Mouse (Mus musculus) hindbrain, postnatal 0 days (tissue): ENCODE data around the gene Ccdc71. TPM values are rescaled to one million over a fixed set of nuclear protein-coding genes. Genes with fewer than 3 reads are reported as not detected.

Experiments
- ATAC-seq: fragments of 200-750 bp; cut with Nextera tagmentation; 2 replicates; pipeline ENCODE4 v1.8.0; 2017; ENCODE audit warnings: mild to moderate bottlenecking, moderate TSS enrichment, moderate library complexity
- DNase-seq: peaks from one replicate; pipeline ENCODE4 v3.0.0-alpha.2; 2015; ENCODE audit warnings: low spot score
- H3K27ac ChIP-seq: fragments of 300-500 bp; sonication (generic); 2 replicates; pipeline ENCODE4 v1.5.1; 2014; ENCODE audit warnings: mild to moderate bottlenecking
- H3K27me3 ChIP-seq: fragments of 300-500 bp; sonication (generic); 2 replicates; pipeline ENCODE4 v1.6.1; 2014; ENCODE audit warnings: low read length, mixed read lengths; ENCODE audit not compliant: insufficient read depth
- H3K36me3 ChIP-seq: fragments of 300-500 bp; sonication (generic); 2 replicates; pipeline ENCODE4 v1.6.1; 2014; ENCODE audit warnings: low read length, mixed read lengths; ENCODE audit not compliant: insufficient read depth
- H3K4me1 ChIP-seq: fragments of 300-500 bp; sonication (generic); 2 replicates; pipeline ENCODE4 v1.6.1; 2014; ENCODE audit warnings: antibody characterized with exemption, low read length, mixed read lengths; ENCODE audit not compliant: insufficient read depth
- H3K4me2 ChIP-seq: fragments of 300-500 bp; sonication (generic); 2 replicates; pipeline ENCODE4 v1.6.1; 2014; ENCODE audit warnings: low read depth, mild to moderate bottlenecking, low read length, moderate library complexity, mixed read lengths
- H3K4me3 ChIP-seq: fragments of 300-500 bp; sonication (generic); 2 replicates; pipeline ENCODE4 v1.5.1; 2014; ENCODE audit warnings: low read length
- H3K9ac ChIP-seq: fragments of 300-500 bp; sonication (generic); replicated peaks from 2 replicates; pipeline ENCODE4 v1.6.1; 2014; ENCODE audit warnings: mild to moderate bottlenecking, low read length, moderate library complexity, mixed read lengths
- H3K9me3 ChIP-seq: fragments of 300-500 bp; sonication (generic); 2 replicates; pipeline ENCODE4 v1.6.1; 2016; ENCODE audit warnings: low read length, mixed read lengths
- CTCF ChIP-seq: IDR thresholded peaks from 2 replicates; pipeline ENCODE4 v1.5.1; 2016; ENCODE audit warnings: antibody characterized with exemption, control low read depth, low read depth
- WGBS: fragments of 180-500 bp; shearing (Covaris S2); extraction: QIAGEN DNeasy Blood & Tissue Kit; methylation state at CpG from one replicate; pipeline ENCODE4 v1.1.7; 2014; 5-methylcytosine and 5-hydroxymethylcytosine counted together
- polyA plus RNA-seq: library from polyadenylated mRNA; unstranded; fragments of >200 nt; fragmentation: Nextera tagmentation; extraction: Ambion mirVana; gene quantifications from 2 replicates; pipeline ENCODE4 v1.2.1, GENCODE M21; 2015
- total RNA-seq: library from RNA; depleted of rRNA; stranded (reverse); fragments of >200 nt; gene quantifications from 2 replicates; pipeline ENCODE4 v1.2.3, GENCODE M21; 2014

Gene Ccdc71
- total and polyA plus RNA-seq, 2 experiments from 2014 or later, result 37.2 to 55.9 TPM

DNA sequence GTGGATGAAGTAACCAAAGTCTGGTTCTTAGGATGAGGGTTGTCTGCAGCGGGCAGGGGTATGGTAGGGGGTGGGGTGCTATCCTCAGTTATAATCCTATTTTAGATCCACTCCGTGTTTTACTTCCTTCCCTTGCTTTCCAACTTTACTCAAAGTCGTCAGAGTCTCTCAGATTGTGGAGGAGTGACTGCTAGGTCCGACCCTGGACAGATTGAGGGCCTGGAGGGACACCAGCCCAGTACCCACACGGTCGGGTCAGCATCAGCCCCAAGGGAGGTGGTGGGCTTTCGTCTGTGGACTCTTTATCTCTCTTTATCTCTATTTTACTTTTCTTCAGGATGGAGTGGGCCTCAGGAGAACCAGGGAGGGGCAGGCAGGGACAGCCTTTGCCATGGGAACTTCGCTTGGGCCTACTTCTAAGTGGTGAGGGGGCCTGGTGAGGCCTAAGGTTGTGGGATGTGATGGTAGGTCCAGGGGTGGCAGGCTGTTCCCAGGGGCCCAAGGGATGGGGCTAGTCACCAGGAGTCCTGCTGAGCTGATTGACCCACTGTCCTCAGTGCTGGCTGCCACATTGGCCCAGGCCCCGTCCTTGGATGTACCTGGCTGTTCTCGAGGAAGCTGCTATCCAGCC lies 19.5 kb downstream of the Ccdc71 start, which contains the start of gene Lamb2:
Gene Lamb2, plus strand, starts transcription at position 16 of the 631 bp plus-strand sequence.
- H3K36me3 ChIP-seq, result no peaks in the 10 kb centered on the region
- ATAC-seq (peak; percentile 58), DNase-seq (peak; percentile 83)
- no peaks in the 10 kb centered on the region for H3K27me3 ChIP-seq
- no peak for TF ChIP-seq CTCF
- no peaks in the 10 kb centered on the region for H3K9me3 ChIP-seq
- peaks cover 13% of the 10 kb centered on the region for H3K4me1 ChIP-seq
- H3K9ac ChIP-seq, result peak within 1 kb of the TSS; percentile 48
- 9% methylated on average over 10 of the region's 10 CpGs for WGBS
- peak within 1 kb of the TSS; percentile 40 for H3K4me3 ChIP-seq
- peak within 1 kb of the TSS; percentile 58 for H3K4me2 ChIP-seq
- H3K27ac ChIP-seq, result peak within 1 kb of the TSS; percentile 60

DNA sequence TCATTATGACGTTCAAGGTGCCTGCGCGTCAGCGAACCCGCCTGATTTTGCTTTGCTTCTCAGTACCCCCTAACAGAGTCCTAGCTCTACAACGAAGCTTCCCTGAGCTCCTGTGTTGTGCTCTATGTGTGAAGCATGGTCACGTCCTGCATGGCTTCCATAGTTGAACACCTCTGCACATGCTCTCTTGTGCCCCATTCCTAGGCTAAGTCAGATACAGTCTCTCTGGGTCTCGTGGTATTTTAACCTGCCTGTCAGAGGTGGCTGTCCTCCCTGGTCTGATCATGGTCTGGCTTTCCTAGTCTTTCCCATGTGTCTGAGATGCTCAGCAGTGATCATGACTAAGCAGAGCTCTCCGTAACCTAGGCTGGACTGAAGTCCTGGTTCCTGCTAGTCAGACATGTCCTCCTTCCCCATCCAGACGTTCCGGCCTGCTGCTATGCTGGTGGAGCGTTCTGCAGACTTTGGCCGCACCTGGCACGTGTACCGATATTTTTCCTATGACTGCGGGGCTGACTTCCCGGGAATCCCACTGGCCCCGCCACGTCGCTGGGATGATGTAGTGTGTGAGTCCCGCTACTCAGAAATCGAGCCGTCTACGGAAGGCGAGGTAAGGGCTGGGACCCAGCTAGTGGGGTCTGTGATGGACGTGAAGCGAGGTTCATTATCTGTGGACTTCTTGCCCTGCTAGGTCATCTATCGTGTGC lies 20.6 kb downstream of the Ccdc71 start:
- no peak for DNase-seq
- Histone ChIP-seq H3K27ac (no peak overlapping the region), H3K9ac (no peak overlapping the region), H3K9me3 (no peaks in the 10 kb centered on the region), H3K27me3 (no peaks in the 10 kb centered on the region), H3K4me1 (peaks cover 13% of the 10 kb centered on the region), H3K36me3 (no peaks in the 10 kb centered on the region), H3K4me2 (0 out of 2 replicates have a peak overlapping the region, but pooled peaks have one; percentile 58), H3K4me3 (no peak overlapping the region)
- ATAC-seq, result no peak
- WGBS, result 91% methylated on average over 28 of the region's 28 CpGs
- no peak for TF ChIP-seq CTCF

DNA sequence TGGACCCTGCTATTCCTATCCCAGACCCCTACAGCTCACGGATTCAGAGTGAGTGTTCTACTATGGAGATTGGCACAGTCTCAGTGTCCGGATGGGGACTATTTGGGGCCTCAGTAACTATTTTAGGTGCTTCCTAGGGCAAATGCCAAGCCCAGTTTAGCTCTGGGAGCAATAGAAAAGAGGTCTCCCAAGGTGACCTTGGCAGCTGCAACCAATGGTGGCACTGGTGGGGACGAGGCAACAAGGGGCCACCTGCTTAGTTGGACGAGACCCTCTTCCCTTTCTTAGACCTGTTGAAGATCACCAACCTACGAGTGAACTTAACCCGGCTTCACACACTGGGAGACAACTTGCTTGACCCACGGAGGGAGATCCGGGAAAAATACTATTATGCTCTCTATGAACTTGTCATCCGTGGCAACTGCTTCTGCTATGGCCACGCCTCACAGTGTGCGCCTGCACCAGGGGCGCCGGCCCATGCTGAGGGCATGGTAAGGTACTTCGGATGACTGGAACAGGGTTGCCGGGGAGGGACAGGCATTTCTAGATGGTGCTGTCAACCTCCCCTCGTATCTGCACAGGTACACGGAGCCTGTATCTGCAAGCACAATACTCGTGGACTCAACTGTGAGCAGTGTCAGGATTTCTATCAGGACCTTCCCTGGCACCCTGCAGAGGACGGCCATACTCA lies 21.3 kb downstream of the Ccdc71 start:
- WGBS, result 87% methylated on average over 19 of the region's 19 CpGs
- no peak overlapping the region for H3K4me3 ChIP-seq
- no peak overlapping the region for H3K9ac ChIP-seq
- H3K4me1 ChIP-seq, result peaks cover 13% of the 10 kb centered on the region
- H3K27me3 ChIP-seq, result no peaks in the 10 kb centered on the region
- no peak overlapping the region for H3K27ac ChIP-seq
- DNase-seq (no peak), ATAC-seq (no peak)
- no peaks in the 10 kb centered on the region for H3K36me3 ChIP-seq
- H3K4me2 ChIP-seq, result no peak overlapping the region
- TF ChIP-seq CTCF, result no peak
- no peaks in the 10 kb centered on the region for H3K9me3 ChIP-seq

DNA sequence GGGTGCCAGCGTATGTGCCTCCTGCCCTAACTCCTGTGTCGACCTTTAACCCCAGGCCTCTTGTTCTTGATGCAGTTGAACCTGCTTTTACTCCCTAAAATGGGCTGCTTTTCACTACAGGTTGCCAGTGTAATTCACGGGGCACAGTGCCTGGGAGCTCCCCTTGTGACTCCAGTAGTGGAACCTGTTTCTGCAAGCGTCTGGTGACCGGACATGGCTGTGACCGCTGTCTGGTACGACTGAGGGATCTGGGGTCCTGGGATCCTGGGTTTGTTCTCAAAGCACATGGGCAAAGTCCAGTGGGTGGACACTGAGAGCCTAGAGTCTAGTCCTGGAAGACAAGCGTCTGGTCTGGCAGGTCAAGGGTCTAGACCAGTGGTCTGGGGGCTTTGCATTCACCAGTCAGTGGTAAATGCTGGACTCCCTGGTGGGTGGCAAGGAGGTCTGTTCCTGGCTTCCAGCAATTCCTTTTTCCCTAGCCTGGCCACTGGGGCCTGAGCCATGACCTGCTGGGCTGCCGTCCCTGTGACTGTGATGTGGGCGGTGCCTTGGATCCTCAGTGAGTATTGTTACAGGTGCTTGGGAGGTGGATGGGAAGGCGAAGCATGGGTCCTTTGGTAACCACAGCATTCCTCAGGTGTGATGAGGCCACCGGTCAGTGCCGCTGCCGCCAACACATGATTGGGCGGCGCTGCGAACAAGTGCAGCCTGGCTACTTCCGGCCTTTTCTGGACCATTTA lies 22.9 kb downstream of the Ccdc71 start:
- Histone ChIP-seq H3K9ac (no peak overlapping the region), H3K4me2 (no peak overlapping the region), H3K4me1 (peaks cover 13% of the 10 kb centered on the region), H3K4me3 (no peak overlapping the region), H3K36me3 (no peaks in the 10 kb centered on the region), H3K9me3 (no peaks in the 10 kb centered on the region), H3K27ac (no peak overlapping the region), H3K27me3 (no peaks in the 10 kb centered on the region)
- TF ChIP-seq CTCF, result no peak
- DNase-seq, result no peak
- 92% methylated on average over 18 of the region's 18 CpGs for WGBS
- ATAC-seq, result no peak

DNA sequence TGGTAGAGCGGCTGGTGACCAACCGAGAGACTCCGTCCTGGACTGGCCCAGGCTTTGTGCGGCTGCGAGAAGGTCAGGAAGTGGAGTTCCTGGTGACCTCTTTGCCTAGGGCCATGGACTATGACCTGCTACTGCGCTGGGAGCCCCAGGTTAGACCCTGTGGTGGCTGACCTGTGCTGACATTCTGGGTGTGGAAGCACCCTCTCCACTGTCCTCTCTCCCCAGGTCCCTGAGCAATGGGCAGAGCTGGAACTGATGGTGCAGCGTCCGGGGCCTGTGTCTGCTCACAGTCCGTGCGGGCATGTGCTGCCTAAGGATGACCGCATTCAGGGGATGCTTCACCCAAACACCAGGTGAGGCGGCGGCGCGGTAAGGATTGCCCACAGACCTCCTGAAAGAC lies 23.7 kb downstream of the Ccdc71 start:
- H3K27me3 ChIP-seq, result no peaks in the 10 kb centered on the region
- peaks cover 9% of the 10 kb centered on the region for H3K4me1 ChIP-seq
- H3K9ac ChIP-seq, result no peak overlapping the region
- no peak for ATAC-seq
- no peak overlapping the region for H3K4me3 ChIP-seq
- H3K9me3 ChIP-seq, result no peaks in the 10 kb centered on the region
- H3K36me3 ChIP-seq, result no peaks in the 10 kb centered on the region
- WGBS, result 94% methylated on average over 15 of the region's 15 CpGs
- TF ChIP-seq CTCF, result no peak
- DNase-seq, result no peak
- no peak overlapping the region for H3K4me2 ChIP-seq
- H3K27ac ChIP-seq, result no peak overlapping the region

DNA sequence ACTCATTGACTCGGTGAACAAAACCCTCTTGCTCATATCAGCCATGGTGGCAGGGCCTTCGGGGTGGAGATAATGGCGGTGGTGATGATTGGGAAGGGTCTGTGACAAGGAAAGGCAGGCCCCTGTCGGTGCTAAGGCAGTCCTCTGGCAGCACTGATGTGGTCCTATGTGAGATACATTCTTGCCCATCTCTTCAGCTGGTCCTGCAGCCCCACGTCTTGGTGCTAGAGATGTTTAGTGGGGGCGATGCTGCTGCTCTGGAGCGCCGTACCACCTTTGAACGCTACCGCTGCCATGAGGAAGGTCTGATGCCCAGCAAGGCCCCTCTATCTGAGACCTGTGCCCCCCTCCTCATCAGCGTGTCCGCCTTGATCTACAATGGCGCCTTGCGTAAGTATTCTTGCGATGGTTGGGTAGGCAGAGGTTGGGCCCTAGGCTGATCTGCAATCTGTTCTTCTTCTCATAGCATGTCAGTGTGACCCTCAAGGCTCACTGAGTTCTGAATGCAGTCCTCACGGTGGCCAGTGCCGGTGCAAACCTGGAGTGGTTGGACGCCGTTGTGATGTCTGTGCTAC lies 25.1 kb downstream of the Ccdc71 start:
- H3K27ac ChIP-seq, result no peak overlapping the region
- ATAC-seq (no peak), DNase-seq (no peak)
- peaks cover 8% of the 10 kb centered on the region; the same call in 1 of the 2 replicates for H3K4me1 ChIP-seq
- no peaks in the 10 kb centered on the region for H3K9me3 ChIP-seq
- no peak overlapping the region for H3K4me2 ChIP-seq
- H3K9ac ChIP-seq, result no peak overlapping the region
- no peaks in the 10 kb centered on the region for H3K27me3 ChIP-seq
- no peak for TF ChIP-seq CTCF
- 93% methylated on average over 19 of the region's 19 CpGs for WGBS
- no peaks in the 10 kb centered on the region for H3K36me3 ChIP-seq
- no peak overlapping the region for H3K4me3 ChIP-seq
